Mouse (Mus musculus): ENCODE measurements around the gene Uap1l1.

DNA sequence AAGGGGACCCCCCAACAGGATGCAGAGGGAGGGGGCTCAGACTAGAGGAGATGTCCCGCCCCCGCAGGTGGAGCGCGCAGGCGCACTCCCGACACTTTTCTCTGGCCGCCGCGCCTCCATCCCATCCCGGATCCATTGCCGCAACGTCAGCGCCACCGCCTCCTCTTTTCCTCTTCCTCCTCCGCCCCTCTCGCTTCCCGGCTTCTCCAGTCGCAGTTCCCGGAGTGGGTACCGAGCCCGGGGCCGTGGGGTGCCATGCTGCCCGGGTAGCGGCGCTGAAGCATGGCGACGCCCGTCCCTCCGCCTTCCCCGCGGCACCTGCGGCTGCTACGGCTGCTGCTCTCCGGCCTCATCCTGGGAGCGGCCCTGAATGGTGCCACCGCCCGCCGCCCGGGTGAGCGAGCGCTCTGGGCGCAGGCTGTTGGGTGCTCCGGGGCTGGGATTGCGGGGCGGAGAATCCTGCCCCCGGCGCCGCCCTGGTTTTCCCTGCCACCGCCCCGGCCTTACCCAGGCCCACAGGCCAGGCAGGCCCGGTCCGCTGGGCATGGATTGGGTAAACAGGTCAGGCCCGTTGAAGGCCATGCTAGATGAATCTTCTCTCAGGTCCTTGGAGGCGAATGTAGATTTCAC is 37.6 kb upstream of the Uap1l1 start:
- TF ChIP-seq POLR2A (IDR thresholded peaks at IDR 0.05; ENCODE audit: borderline replicate concordance, extremely low read depth, insufficient read depth, insufficient read length, poor library complexity, severe bottlenecking) (0 out of 2 replicates have a peak, but pooled peaks have one; percentile 14), CTCF (IDR thresholded peaks at IDR 0.05; ENCODE audit: borderline replicate concordance, extremely low read depth, insufficient read depth, insufficient read length) (no peak)

Measured in brain, embryonic 14.5 days (tissue).